Mouse (Mus musculus): ENCODE results near the gene Cbfa2t3. TPM values are rescaled to one million over a fixed set of nuclear protein-coding genes. Genes with fewer than 3 reads are reported as not detected.

The Cbfa2t3 gene
- polyA plus RNA-seq, 1 experiment from 2014 or later, result 23.9 TPM

GRCm38 (mm10) chr8:122585411-122585891, 113.5 kb downstream of the Cbfa2t3 start:
- no peak overlapping the region for H3K4me2 ChIP-seq (ENCODE audit: low read depth, low read length)
- no peak overlapping the region for H3K4me3 ChIP-seq (ENCODE audit: low read depth, low read length)
- 0 out of 2 replicates have a peak, but pooled peaks cover 7% of the 10 kb centered on the region for H3K4me1 ChIP-seq (ENCODE audit: control insufficient read depth, insufficient read depth, low read length)
- no peak overlapping the region for H3K9ac ChIP-seq (replicated peaks; ENCODE audit: low read depth, low read length)
- H3K9me3 ChIP-seq (ENCODE audit: control insufficient read depth, low read length), result no peaks in the 10 kb centered on the region
- no peaks in the 10 kb centered on the region for H3K27me3 ChIP-seq (ENCODE audit: control insufficient read depth, insufficient read depth, low read length)
- H3K27ac ChIP-seq (ENCODE audit: low read depth, low read length), result no peak overlapping the region
- H3K36me3 ChIP-seq (ENCODE audit: control insufficient read depth, insufficient read depth, low read length), result no peaks in the 10 kb centered on the region
- no peak for ATAC-seq (ENCODE audit: low read depth)
- 79% methylated on average over 14 of the region's 14 CpGs for WGBS

DNA sequence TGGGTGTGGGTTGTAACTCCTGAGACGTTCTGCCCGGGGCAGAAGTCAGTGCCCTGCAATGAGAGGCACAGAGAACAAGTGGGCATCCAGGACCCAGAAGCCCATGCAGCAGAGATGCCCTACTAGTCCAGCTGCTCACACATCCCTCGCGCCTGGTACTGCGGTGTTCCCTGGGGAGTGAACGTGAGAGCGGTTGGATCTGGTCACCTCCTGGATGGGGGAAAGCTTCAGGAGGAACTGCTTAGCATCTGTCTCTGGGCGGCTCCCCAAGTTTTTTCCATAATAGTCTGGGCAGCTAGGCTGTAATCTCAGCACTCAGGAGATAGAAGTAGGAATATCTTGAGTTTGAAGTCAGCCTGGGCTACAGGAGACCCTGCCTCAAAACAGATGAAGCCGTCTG, 113.9 kb downstream of the Cbfa2t3 start:
- WGBS, result 75% methylated on average over 9 of the region's 9 CpGs
- H3K9me3 ChIP-seq (ENCODE audit: control insufficient read depth, low read length), result no peaks in the 10 kb centered on the region
- H3K27me3 ChIP-seq (ENCODE audit: control insufficient read depth, insufficient read depth, low read length), result no peaks in the 10 kb centered on the region
- H3K4me1 ChIP-seq (ENCODE audit: control insufficient read depth, insufficient read depth, low read length), result 0 out of 2 replicates have a peak, but pooled peaks cover 7% of the 10 kb centered on the region
- no peak for ATAC-seq (ENCODE audit: low read depth)
- H3K36me3 ChIP-seq (ENCODE audit: control insufficient read depth, insufficient read depth, low read length), result no peaks in the 10 kb centered on the region
- no peak overlapping the region for H3K4me3 ChIP-seq (ENCODE audit: low read depth, low read length)
- no peak overlapping the region for H3K9ac ChIP-seq (replicated peaks; ENCODE audit: low read depth, low read length)
- H3K4me2 ChIP-seq (ENCODE audit: low read depth, low read length), result no peak overlapping the region
- no peak overlapping the region for H3K27ac ChIP-seq (ENCODE audit: low read depth, low read length)

GRCm38 (mm10) chr8:122580926-122581325, 118.0 kb downstream of the Cbfa2t3 start:
- no peak overlapping the region for H3K27ac ChIP-seq (ENCODE audit: low read depth, low read length)
- no peak overlapping the region for H3K4me3 ChIP-seq (ENCODE audit: low read depth, low read length)
- no peaks in the 10 kb centered on the region for H3K9me3 ChIP-seq (ENCODE audit: control insufficient read depth, low read length)
- H3K4me2 ChIP-seq (ENCODE audit: low read depth, low read length), result no peak overlapping the region
- H3K36me3 ChIP-seq (ENCODE audit: control insufficient read depth, insufficient read depth, low read length), result no peaks in the 10 kb centered on the region
- H3K9ac ChIP-seq (replicated peaks; ENCODE audit: low read depth, low read length), result no peak overlapping the region
- 64% methylated on average over 13 of the region's 15 CpGs for WGBS
- H3K27me3 ChIP-seq (ENCODE audit: control insufficient read depth, insufficient read depth, low read length), result no peaks in the 10 kb centered on the region
- ATAC-seq (ENCODE audit: low read depth), result no peak
- H3K4me1 ChIP-seq (ENCODE audit: control insufficient read depth, insufficient read depth, low read length), result peaks cover 11% of the 10 kb centered on the region

- no peaks in the 10 kb centered on the region for H3K9me3 ChIP-seq (ENCODE audit: control insufficient read depth, low read length)
- H3K27ac ChIP-seq (ENCODE audit: low read depth, low read length), result no peak overlapping the region
- ATAC-seq (ENCODE audit: low read depth), result no peak
- H3K36me3 ChIP-seq (ENCODE audit: control insufficient read depth, insufficient read depth, low read length), result no peaks in the 10 kb centered on the region
- H3K4me3 ChIP-seq (ENCODE audit: low read depth, low read length), result no peak overlapping the region
- H3K4me1 ChIP-seq (ENCODE audit: control insufficient read depth, insufficient read depth, low read length), result peaks cover 17% of the 10 kb centered on the region
- H3K4me2 ChIP-seq (ENCODE audit: low read depth, low read length), result no peak overlapping the region
- H3K9ac ChIP-seq (replicated peaks; ENCODE audit: low read depth, low read length), result no peak overlapping the region
- H3K27me3 ChIP-seq (ENCODE audit: control insufficient read depth, insufficient read depth, low read length), result no peaks in the 10 kb centered on the region
- WGBS, result 28% methylated on average over 7 of the region's 7 CpGs
Measured at GRCm38 (mm10) chr8:122579196-122579595, 119.7 kb downstream of the Cbfa2t3 start.

GRCm38 (mm10) chr8:122577116-122577515, 121.8 kb downstream of the Cbfa2t3 start:
- 0 out of 2 replicates have a peak, but pooled peaks cover 3% of the 10 kb centered on the region for H3K36me3 ChIP-seq (ENCODE audit: control insufficient read depth, insufficient read depth, low read length)
- 42% methylated on average over 10 of the region's 10 CpGs for WGBS
- H3K9ac ChIP-seq (replicated peaks; ENCODE audit: low read depth, low read length), result peak overlapping the region; percentile 65
- H3K4me3 ChIP-seq (ENCODE audit: low read depth, low read length), result peak overlapping the region; percentile 60
- H3K27ac ChIP-seq (ENCODE audit: low read depth, low read length), result no peak overlapping the region
- peak overlapping the region; percentile 95 for H3K4me2 ChIP-seq (ENCODE audit: low read depth, low read length)
- ATAC-seq (ENCODE audit: low read depth), result peak; percentile 8; the same call in 1 of the 2 replicates
- H3K9me3 ChIP-seq (ENCODE audit: control insufficient read depth, low read length), result no peaks in the 10 kb centered on the region
- H3K27me3 ChIP-seq (ENCODE audit: control insufficient read depth, insufficient read depth, low read length), result no peaks in the 10 kb centered on the region
- peaks cover 17% of the 10 kb centered on the region for H3K4me1 ChIP-seq (ENCODE audit: control insufficient read depth, insufficient read depth, low read length)

DNA sequence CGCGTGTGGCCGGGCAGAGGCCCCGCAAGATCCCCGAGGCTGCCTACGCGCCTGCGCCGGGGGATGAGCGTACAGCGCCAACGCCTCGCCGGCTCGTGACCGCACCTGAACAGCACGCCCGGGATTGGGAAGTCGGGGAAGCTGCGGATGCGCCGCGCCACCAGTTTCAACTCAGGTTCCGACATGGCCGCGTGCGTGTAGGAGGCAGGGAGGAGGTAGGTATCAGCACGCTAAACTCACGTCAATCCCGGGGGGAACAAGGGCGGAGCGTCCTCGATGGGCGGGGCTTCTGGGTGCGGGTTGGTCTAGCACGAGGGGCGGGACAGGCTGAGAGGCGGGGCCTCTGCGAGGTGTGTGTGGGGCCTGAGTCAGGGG, 122.3 kb downstream of the Cbfa2t3 start, which contains the start of gene Aprt:
Gene Aprt (minus strand): TSS at position 262 of the 375 bp plus-strand sequence.
- Histone ChIP-seq H3K27me3 (ENCODE audit: control insufficient read depth, insufficient read depth, low read length) (no peaks in the 10 kb centered on the region), H3K9ac (replicated peaks; ENCODE audit: low read depth, low read length) (peak within 1 kb of the TSS; percentile 65), H3K36me3 (ENCODE audit: control insufficient read depth, insufficient read depth, low read length) (0 out of 2 replicates have a peak, but pooled peaks cover 6% of the 10 kb centered on the region), H3K27ac (ENCODE audit: low read depth, low read length) (peak within 1 kb of the TSS; percentile 52), H3K4me2 (ENCODE audit: low read depth, low read length) (peak within 1 kb of the TSS; percentile 95), H3K4me3 (ENCODE audit: low read depth, low read length) (peak within 1 kb of the TSS; percentile 60), H3K4me1 (ENCODE audit: control insufficient read depth, insufficient read depth, low read length) (peaks cover 17% of the 10 kb centered on the region), H3K9me3 (ENCODE audit: control insufficient read depth, low read length) (no peaks in the 10 kb centered on the region)
- under 1% methylated on average over 39 of the region's 39 CpGs for whole genome bisulfite sequencing
- ATAC-seq (ENCODE audit: low read depth), result peak; percentile 88

DNA sequence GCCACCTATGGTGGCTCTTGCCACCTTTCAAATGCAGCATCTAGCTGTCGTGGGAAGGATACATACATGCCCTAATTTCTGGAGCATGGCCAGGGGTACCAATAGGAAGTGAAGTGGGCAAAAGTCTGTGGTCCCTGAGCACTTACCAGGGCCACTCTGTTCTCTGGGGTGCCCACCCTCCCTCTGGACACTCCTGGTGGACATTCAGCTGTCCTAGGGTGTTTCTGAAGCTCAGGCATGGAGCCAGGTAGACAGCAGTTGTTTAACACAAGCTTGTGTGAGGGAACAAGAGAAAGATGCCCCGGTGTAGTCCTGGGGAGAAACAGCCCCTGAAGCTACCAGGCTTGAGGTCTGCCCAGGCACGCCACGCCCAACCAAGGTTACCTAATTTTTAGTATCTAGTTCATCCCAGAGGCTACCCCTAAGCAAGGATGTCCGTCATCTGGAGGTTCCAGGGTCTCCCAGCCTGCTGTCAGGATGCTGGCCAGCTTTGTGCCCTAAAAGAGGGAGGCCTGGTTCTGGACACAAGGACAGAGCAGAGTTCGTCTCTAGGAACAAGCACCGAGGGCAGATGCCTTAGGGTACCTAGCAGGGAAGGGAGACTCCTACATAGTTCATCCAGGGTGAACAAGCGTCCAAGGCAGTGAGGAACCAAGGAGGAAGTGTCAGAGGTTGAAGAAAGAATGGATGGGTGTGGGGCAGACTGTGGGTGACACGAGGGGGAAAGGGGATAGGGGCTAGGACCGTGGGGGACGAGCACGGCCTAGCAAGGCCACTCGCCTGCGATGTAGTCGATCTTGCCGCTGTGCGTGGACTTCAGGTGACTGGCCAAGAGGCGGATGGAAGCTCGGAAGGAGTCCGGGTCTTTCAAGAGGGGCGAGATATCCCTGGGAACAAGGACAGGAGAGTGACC, 122.9 kb downstream of the Cbfa2t3 start:
- H3K9me3 ChIP-seq (ENCODE audit: control insufficient read depth, low read length), result no peaks in the 10 kb centered on the region
- peak overlapping the region; percentile 52 for H3K27ac ChIP-seq (ENCODE audit: low read depth, low read length)
- H3K36me3 ChIP-seq (ENCODE audit: control insufficient read depth, insufficient read depth, low read length), result 0 out of 2 replicates have a peak, but pooled peaks cover 6% of the 10 kb centered on the region
- H3K27me3 ChIP-seq (ENCODE audit: control insufficient read depth, insufficient read depth, low read length), result no peaks in the 10 kb centered on the region
- peak overlapping the region; percentile 60 for H3K4me3 ChIP-seq (ENCODE audit: low read depth, low read length)
- H3K4me1 ChIP-seq (ENCODE audit: control insufficient read depth, insufficient read depth, low read length), result peaks cover 17% of the 10 kb centered on the region
- peak overlapping the region; percentile 95 for H3K4me2 ChIP-seq (ENCODE audit: low read depth, low read length)
- 20% methylated on average over 21 of the region's 21 CpGs for WGBS
- H3K9ac ChIP-seq (replicated peaks; ENCODE audit: low read depth, low read length), result peak overlapping the region; percentile 65
- ATAC-seq (ENCODE audit: low read depth), result no peak; the same call in 1 of the 2 replicates

- WGBS, result 81% methylated on average over 8 of the region's 8 CpGs
- Histone ChIP-seq H3K27me3 (ENCODE audit: control insufficient read depth, insufficient read depth, low read length) (no peaks in the 10 kb centered on the region), H3K36me3 (ENCODE audit: control insufficient read depth, insufficient read depth, low read length) (0 out of 2 replicates have a peak, but pooled peaks cover 6% of the 10 kb centered on the region), H3K9me3 (ENCODE audit: control insufficient read depth, low read length) (no peaks in the 10 kb centered on the region), H3K4me1 (ENCODE audit: control insufficient read depth, insufficient read depth, low read length) (peaks cover 17% of the 10 kb centered on the region), H3K27ac (ENCODE audit: low read depth, low read length) (no peak overlapping the region), H3K4me3 (ENCODE audit: low read depth, low read length) (peak overlapping the region; percentile 60; the same call in 1 of the 2 replicates), H3K9ac (replicated peaks; ENCODE audit: low read depth, low read length) (no peak overlapping the region), H3K4me2 (ENCODE audit: low read depth, low read length) (peak overlapping the region; percentile 95)
- ATAC-seq (ENCODE audit: low read depth), result no peak
Measured at GRCm38 (mm10) chr8:122575286-122575685, 123.6 kb downstream of the Cbfa2t3 start.
